Mouse (Mus musculus): ENCODE results near the gene Sel1l.

The Sel1l gene

GRCm38 (mm10) chr12:91849045-91849467, at the start of gene Sel1l:
Sel1l (minus strand) TSS chr12:91849157.
- DNase-seq (ENCODE audit: low read depth, low spot score) = peak; percentile 99

GRCm38 (mm10) chr12:91892622-91893560, 43.9 kb upstream of the Sel1l start:
- DNase-seq (ENCODE audit: low read depth, low spot score) = no peak

- DNase-seq (ENCODE audit: low read depth, low spot score) = no peak
These were observed 31.5 kb upstream of the Sel1l start for GRCm38 (mm10) chr12:91880431-91880830.

- DNase-seq (ENCODE audit: low read depth, low spot score) = no peak
These were observed 29.9 kb upstream of the Sel1l start for GRCm38 (mm10) chr12:91878912-91879250.

GRCm38 (mm10) chr12:91878056-91878911, 29.3 kb upstream of the Sel1l start:
- DNase-seq (ENCODE audit: low read depth, low spot score) = no peak

- peak; percentile 71 for DNase-seq (ENCODE audit: low read depth, low spot score)
These were observed 28.7 kb upstream of the Sel1l start for GRCm38 (mm10) chr12:91877646-91878045.

GRCm38 (mm10) chr12:91870671-91871070, 21.7 kb upstream of the Sel1l start:
- DNase-seq (ENCODE audit: low read depth, low spot score) = no peak

- DNase-seq (ENCODE audit: low read depth, low spot score) = no peak
These were observed 20.4 kb upstream of the Sel1l start for GRCm38 (mm10) chr12:91869352-91869751.

- no peak for DNase-seq (ENCODE audit: low read depth, low spot score)
These were observed 5.4 kb upstream of the Sel1l start for GRCm38 (mm10) chr12:91854330-91854729.

- DNase-seq (ENCODE audit: low read depth, low spot score) = no peak
These were observed 438 bp downstream of the Sel1l start for GRCm38 (mm10) chr12:91848394-91849044.

GRCm38 (mm10) chr12:91846038-91846437, 2.9 kb downstream of the Sel1l start:
- DNase-seq (ENCODE audit: low read depth, low spot score) = no peak

GRCm38 (mm10) chr12:91845393-91845792, 3.6 kb downstream of the Sel1l start:
- DNase-seq (ENCODE audit: low read depth, low spot score) = no peak

- no peak for DNase-seq (ENCODE audit: low read depth, low spot score)
These were observed 4.4 kb downstream of the Sel1l start for GRCm38 (mm10) chr12:91844542-91844941.

GRCm38 (mm10) chr12:91843888-91844287, 5.1 kb downstream of the Sel1l start:
- DNase-seq (ENCODE audit: low read depth, low spot score) = no peak

- no peak for DNase-seq (ENCODE audit: low read depth, low spot score)
These were observed 7.2 kb downstream of the Sel1l start for GRCm38 (mm10) chr12:91841714-91842113.

- DNase-seq (ENCODE audit: low read depth, low spot score) = no peak
These were observed 10.7 kb downstream of the Sel1l start for GRCm38 (mm10) chr12:91838261-91838660.

GRCm38 (mm10) chr12:91837401-91838065, 11.4 kb downstream of the Sel1l start:
- no peak for DNase-seq (ENCODE audit: low read depth, low spot score)

- no peak for DNase-seq (ENCODE audit: low read depth, low spot score)
These were observed 15.0 kb downstream of the Sel1l start for GRCm38 (mm10) chr12:91833939-91834333.

GRCm38 (mm10) chr12:91833237-91833938, 15.6 kb downstream of the Sel1l start:
- no peak for DNase-seq (ENCODE audit: low read depth, low spot score)

GRCm38 (mm10) chr12:91831410-91831809, 17.5 kb downstream of the Sel1l start:
- no peak for DNase-seq (ENCODE audit: low read depth, low spot score)

GRCm38 (mm10) chr12:91820461-91820860, 28.5 kb downstream of the Sel1l start:
- DNase-seq (ENCODE audit: low read depth, low spot score) = no peak

All from CD4-positive, CD25-positive, alpha-beta regulatory T cell, adult 2 months (primary cell).